Mouse (Mus musculus): ENCODE results near the gene Tbpl2. TPM values are rescaled to one million over a fixed set of nuclear protein-coding genes. Genes with fewer than 3 reads are reported as not detected.

Tbpl2 gene
- polyA plus RNA-seq (2015; fragmentation: Illumina TruSeq; extraction: RNeasy Lipid Tissue Mini Kit (QIAGEN cat#74804); ENCODE audit: insufficient read depth, low read depth, low replicate concordance), result not detected

GRCm38 (mm10) chr2:24096495-24096894 is at the start of gene Tbpl2:
TSS of gene Tbpl2 (minus strand) at chr2:24096595.

DNA sequence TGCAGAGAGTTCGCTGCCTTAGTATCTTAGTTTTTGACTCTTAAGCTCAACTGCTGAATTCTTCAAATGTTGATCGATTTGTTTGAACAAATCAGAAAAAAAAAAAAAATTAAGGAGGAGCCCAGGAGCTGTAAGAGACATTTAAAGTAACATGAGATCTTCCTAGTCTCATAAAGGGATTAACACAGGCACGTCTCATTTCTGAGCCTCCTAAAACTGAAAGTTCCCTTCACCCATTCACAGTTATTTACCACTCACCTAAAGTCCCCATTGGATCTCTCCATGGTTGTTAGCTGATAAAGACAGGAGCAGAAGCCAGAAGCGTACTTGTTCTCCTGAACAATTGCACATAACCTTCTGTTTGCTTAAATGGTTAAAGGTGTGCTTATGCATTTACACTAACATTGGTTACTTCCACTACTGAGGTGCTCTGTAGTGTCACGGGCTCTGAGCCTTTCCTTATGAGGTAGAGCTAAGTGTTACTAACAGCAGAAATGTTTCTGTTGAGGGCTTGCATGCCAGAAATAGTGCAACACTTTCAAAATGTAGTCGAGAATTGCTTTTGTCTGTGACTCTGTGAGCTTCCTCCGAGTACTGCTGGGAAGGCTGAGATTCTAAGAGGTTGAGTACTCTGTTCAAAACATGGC is 46.9 kb downstream of the Tbpl2 start, which contains the start of gene Hnmt:
TSS of gene Hnmt (minus strand) at position 51 of the 647 bp plus-strand sequence.

Other genes with a start within 250 kb of the Tbpl2 start
- gene Hnmt, start 47.2 kb downstream of the Tbpl2 start, polyA plus RNA-seq (2015; fragmentation: Illumina TruSeq; extraction: RNeasy Lipid Tissue Mini Kit (QIAGEN cat#74804); ENCODE audit: insufficient read depth, low read depth, low replicate concordance), result 1.9 TPM
- gene Il1f8, start 56.6 kb upstream of the Tbpl2 start, polyA plus RNA-seq (2015; fragmentation: Illumina TruSeq; extraction: RNeasy Lipid Tissue Mini Kit (QIAGEN cat#74804); ENCODE audit: insufficient read depth, low read depth, low replicate concordance), result not detected
- not detected for gene Il1f9, start 89.9 kb upstream of the Tbpl2 start, polyA plus RNA-seq (2015; fragmentation: Illumina TruSeq; extraction: RNeasy Lipid Tissue Mini Kit (QIAGEN cat#74804); ENCODE audit: insufficient read depth, low read depth, low replicate concordance)
- gene Il1f6, start 118.8 kb upstream of the Tbpl2 start, polyA plus RNA-seq (2015; fragmentation: Illumina TruSeq; extraction: RNeasy Lipid Tissue Mini Kit (QIAGEN cat#74804); ENCODE audit: insufficient read depth, low read depth, low replicate concordance), result not detected
- not detected for gene Il1f5, start 180.4 kb upstream of the Tbpl2 start, polyA plus RNA-seq (2015; fragmentation: Illumina TruSeq; extraction: RNeasy Lipid Tissue Mini Kit (QIAGEN cat#74804); ENCODE audit: insufficient read depth, low read depth, low replicate concordance)
- not detected for gene Il1f10, start 194.6 kb upstream of the Tbpl2 start, polyA plus RNA-seq (2015; fragmentation: Illumina TruSeq; extraction: RNeasy Lipid Tissue Mini Kit (QIAGEN cat#74804); ENCODE audit: insufficient read depth, low read depth, low replicate concordance)
- not detected for gene Il1rn, start 240.3 kb upstream of the Tbpl2 start, polyA plus RNA-seq (2015; fragmentation: Illumina TruSeq; extraction: RNeasy Lipid Tissue Mini Kit (QIAGEN cat#74804); ENCODE audit: insufficient read depth, low read depth, low replicate concordance)

Measured in pancreas, adult 10 weeks (tissue).